Mouse (Mus musculus): ENCODE measurements around the gene Ryr1. TPM values are rescaled to one million over a fixed set of nuclear protein-coding genes. Genes with fewer than 3 reads are reported as not detected.

Gene Ryr1
- polyA plus RNA-seq, 1 experiment from 2014 or later = 0.58 TPM

DNA sequence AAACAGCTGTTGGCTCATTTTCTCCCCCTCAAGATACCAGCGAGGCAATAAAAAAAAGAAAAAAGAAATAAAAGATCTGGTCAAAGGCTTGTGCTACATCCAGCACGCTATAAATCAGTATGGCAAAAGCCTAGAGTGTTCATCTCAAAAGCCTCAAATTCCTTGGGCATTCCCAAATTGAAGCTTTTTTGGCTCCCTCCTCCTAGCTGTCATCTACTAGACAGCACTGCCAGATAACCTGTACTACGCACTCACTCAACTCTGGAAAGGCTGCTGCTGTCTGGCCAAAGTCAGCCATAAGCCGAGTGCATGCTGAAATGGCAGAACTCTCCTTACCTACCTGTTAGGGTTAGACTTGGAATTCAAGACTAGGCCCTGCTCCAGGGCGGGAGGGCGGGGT is 167.7 kb downstream of the Ryr1 start:
- Histone ChIP-seq H3K27me3 (ENCODE audit: control insufficient read depth, insufficient read depth, low read depth, low read length) (no peaks in the 10 kb centered on the region), H3K4me2 (ENCODE audit: low read depth, low read length) (peak overlapping the region; percentile 1; the same call in 1 of the 2 replicates), H3K9ac (ENCODE audit: low read length) (peak overlapping the region; percentile 22; the same call in 1 of the 2 replicates), H3K4me1 (replicated peaks; ENCODE audit: control insufficient read depth, insufficient read depth, low read length) (peaks cover 80% of the 10 kb centered on the region), H3K4me3 (ENCODE audit: low read length) (no peak overlapping the region), H3K36me3 (ENCODE audit: control insufficient read depth, insufficient read depth, low read length) (0 out of 2 replicates have a peak, but pooled peaks cover 2% of the 10 kb centered on the region), H3K27ac (ENCODE audit: low read length) (peak overlapping the region; percentile 72; the same call in 1 of the 2 replicates), H3K9me3 (ENCODE audit: control insufficient read depth, low read length) (no peaks in the 10 kb centered on the region)
- peak; percentile 8; the same call in 1 of the 2 replicates for ATAC-seq (ENCODE audit: low read depth)
- WGBS = 49% methylated on average over 6 of the region's 6 CpGs

DNA sequence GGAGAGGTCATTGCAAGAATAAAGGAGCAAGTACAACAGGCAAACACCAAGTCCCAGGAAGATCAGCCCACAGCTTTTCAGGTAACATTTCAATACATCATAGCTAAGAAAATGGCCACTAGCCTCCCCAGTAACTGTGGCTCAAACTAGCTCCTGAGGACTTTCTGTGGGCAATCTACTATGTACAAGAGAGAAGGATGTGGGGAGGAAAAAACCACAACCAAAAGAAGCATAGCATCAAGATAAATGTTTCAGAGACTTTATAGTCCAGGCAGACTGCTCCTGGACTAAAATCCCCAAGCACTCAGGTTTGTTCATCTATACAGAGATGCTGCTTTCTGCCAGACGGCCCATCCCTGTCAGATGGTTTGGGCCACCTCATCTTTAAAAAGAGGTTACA is 168.7 kb downstream of the Ryr1 start:
- 84% methylated on average over 1 of the region's 1 CpGs for WGBS
- 0 out of 2 replicates have a peak, but pooled peaks cover 2% of the 10 kb centered on the region for H3K36me3 ChIP-seq (ENCODE audit: control insufficient read depth, insufficient read depth, low read length)
- H3K4me3 ChIP-seq (ENCODE audit: low read length) = no peak overlapping the region
- no peak overlapping the region for H3K4me2 ChIP-seq (ENCODE audit: low read depth, low read length)
- H3K4me1 ChIP-seq (replicated peaks; ENCODE audit: control insufficient read depth, insufficient read depth, low read length) = peaks cover 90% of the 10 kb centered on the region
- no peaks in the 10 kb centered on the region for H3K27me3 ChIP-seq (ENCODE audit: control insufficient read depth, insufficient read depth, low read depth, low read length)
- no peaks in the 10 kb centered on the region for H3K9me3 ChIP-seq (ENCODE audit: control insufficient read depth, low read length)
- no peak for ATAC-seq (ENCODE audit: low read depth)
- H3K9ac ChIP-seq (ENCODE audit: low read length) = no peak overlapping the region
- H3K27ac ChIP-seq (ENCODE audit: low read length) = peak overlapping the region; percentile 78

DNA sequence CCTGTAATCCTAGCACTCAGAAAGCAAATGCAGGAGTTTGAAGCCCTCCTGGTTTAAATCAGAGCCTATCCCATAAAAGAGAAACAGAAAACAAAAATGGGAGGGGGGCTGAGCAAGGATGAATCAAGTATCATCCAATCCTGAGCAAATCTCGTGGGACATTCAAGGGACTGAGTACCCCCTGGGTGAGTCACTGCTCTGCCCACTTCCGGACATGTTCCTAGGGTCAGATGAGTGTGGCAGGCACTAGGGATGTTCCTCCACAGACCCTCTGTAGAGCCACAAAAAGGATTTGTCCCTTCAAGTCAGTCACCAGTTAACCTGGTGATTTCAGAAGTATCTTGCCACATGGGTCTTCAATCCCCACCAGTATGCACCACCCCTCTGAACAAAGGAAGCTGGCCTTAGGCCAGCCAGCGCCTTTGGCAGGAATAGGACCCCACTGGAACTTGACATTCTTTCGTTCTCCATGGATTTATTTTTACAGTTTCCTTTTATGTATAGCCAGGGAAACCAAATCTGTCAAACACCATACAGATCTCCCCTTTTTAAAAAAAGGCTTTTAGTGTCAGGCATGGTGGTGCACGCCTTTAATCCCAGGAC is 169.6 kb downstream of the Ryr1 start:
- WGBS = 16% methylated on average over 5 of the region's 5 CpGs
- no peak overlapping the region for H3K4me3 ChIP-seq (ENCODE audit: low read length)
- no peaks in the 10 kb centered on the region for H3K9me3 ChIP-seq (ENCODE audit: control insufficient read depth, low read length)
- peak overlapping the region; percentile 78 for H3K27ac ChIP-seq (ENCODE audit: low read length)
- no peaks in the 10 kb centered on the region for H3K27me3 ChIP-seq (ENCODE audit: control insufficient read depth, insufficient read depth, low read depth, low read length)
- peak; percentile 48 for ATAC-seq (ENCODE audit: low read depth)
- 0 out of 2 replicates have a peak, but pooled peaks cover 2% of the 10 kb centered on the region for H3K36me3 ChIP-seq (ENCODE audit: control insufficient read depth, insufficient read depth, low read length)
- H3K4me1 ChIP-seq (replicated peaks; ENCODE audit: control insufficient read depth, insufficient read depth, low read length) = peaks cover 94% of the 10 kb centered on the region
- H3K9ac ChIP-seq (ENCODE audit: low read length) = 0 out of 2 replicates have a peak overlapping the region, but pooled peaks have one; percentile 17
- no peak overlapping the region for H3K4me2 ChIP-seq (ENCODE audit: low read depth, low read length)

DNA sequence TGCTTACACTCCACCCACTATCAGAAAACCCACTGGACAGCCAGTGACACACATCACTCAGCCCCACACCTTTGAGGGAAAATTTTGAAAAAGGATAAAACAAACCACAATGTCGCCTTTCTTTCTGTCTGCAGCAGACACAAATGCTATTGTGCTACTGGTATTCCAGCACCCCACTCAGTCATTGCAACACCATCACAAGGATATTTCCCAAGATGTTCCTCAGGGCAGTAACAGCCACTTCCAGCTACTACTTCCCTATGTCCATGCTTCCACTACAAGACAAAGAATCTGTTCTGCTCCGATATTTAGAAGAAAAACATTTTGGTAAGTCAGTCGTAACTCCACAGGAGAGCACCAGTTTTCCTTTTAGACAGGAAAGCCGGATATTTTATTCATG is 170.2 kb downstream of the Ryr1 start:
- Histone ChIP-seq H3K9ac (ENCODE audit: low read length) (no peak overlapping the region), H3K36me3 (ENCODE audit: control insufficient read depth, insufficient read depth, low read length) (0 out of 2 replicates have a peak, but pooled peaks cover 2% of the 10 kb centered on the region), H3K4me3 (ENCODE audit: low read length) (no peak overlapping the region), H3K4me1 (replicated peaks; ENCODE audit: control insufficient read depth, insufficient read depth, low read length) (peaks cover 92% of the 10 kb centered on the region), H3K9me3 (ENCODE audit: control insufficient read depth, low read length) (no peaks in the 10 kb centered on the region), H3K27me3 (ENCODE audit: control insufficient read depth, insufficient read depth, low read depth, low read length) (no peaks in the 10 kb centered on the region), H3K27ac (ENCODE audit: low read length) (peak overlapping the region; percentile 78), H3K4me2 (ENCODE audit: low read depth, low read length) (no peak overlapping the region)
- 73% methylated on average over 4 of the region's 4 CpGs for WGBS
- ATAC-seq (ENCODE audit: low read depth) = no peak

DNA sequence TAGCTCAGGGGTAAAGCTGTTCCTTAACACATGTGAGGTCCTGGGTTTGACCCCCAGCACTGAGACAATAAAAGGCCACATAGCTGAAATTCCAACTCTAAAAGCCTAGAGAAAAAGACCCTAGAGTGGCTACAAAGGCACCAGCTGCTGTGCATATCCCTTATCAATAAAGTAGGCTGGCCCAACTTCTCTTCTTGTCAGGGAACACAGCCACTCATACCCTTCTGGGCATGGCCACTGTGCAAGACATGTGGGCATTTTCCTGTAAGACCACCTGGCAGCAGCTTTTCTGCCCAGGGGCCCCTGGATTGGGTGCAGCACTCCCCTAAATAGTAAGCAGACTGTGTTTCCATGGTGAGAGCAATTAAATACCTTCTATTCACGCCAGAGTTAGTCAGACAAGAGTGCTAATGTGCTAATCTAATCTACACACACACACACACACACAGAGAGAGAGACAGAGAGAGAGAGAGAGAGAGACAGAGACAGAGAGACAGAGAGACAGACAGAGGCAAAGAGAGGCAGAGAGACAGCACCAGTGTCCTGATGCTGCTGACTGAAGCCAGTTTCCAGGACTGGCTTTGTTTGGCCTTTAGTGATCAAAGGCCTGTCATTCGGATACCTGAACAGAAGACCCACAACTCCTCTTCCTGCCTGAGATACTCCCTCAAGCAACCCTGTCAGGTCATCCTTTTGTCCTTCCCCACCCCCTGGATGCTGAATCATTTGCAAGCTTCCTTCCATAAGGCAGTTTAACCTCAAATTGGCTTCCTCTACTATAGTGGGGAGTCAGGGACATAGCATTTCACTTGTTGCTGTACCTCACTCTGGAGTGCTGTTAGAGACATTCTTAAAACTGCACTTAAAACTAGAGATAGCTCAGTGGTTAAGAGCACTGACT is 171.3 kb downstream of the Ryr1 start:
- Histone ChIP-seq H3K4me1 (replicated peaks; ENCODE audit: control insufficient read depth, insufficient read depth, low read length) (peaks cover 93% of the 10 kb centered on the region), H3K9ac (ENCODE audit: low read length) (peak overlapping the region; percentile 51), H3K36me3 (ENCODE audit: control insufficient read depth, insufficient read depth, low read length) (0 out of 2 replicates have a peak, but pooled peaks cover 2% of the 10 kb centered on the region), H3K27me3 (ENCODE audit: control insufficient read depth, insufficient read depth, low read depth, low read length) (no peaks in the 10 kb centered on the region), H3K27ac (ENCODE audit: low read length) (peak overlapping the region; percentile 95), H3K4me3 (ENCODE audit: low read length) (no peak overlapping the region), H3K4me2 (ENCODE audit: low read depth, low read length) (0 out of 2 replicates have a peak overlapping the region, but pooled peaks have one; percentile 10), H3K9me3 (ENCODE audit: control insufficient read depth, low read length) (no peaks in the 10 kb centered on the region)
- no peak for ATAC-seq (ENCODE audit: low read depth)
- WGBS = 28% methylated on average over 2 of the region's 2 CpGs

MicroRNAs encoded within 50 kb of the gene (microRNA counts, 519-probe panel; counts per million panel counts)
- 1,274 counts per million, percentile 14 among the panel's probes with 10 or more counts for microRNA mmu-miR-1963

Small RNAs within 50 kb of the gene (microRNA-seq; reads per million reads assigned to microRNA genes)
- gene Gm44408 (not detected), gene Mir1963 (not detected)

Other genes starting within 250 kb of the Ryr1 start
- gene Capn12, start 243.8 kb downstream of the Ryr1 start, polyA plus RNA-seq (2015; fragmentation: Nextera tagmentation; extraction: Ambion mirVana) = 0.43 and 0.49 TPM in 2 replicates
- 313 and 319 TPM in 2 replicates for gene Actn4, start 162.8 kb downstream of the Ryr1 start, polyA plus RNA-seq (2015; fragmentation: Nextera tagmentation; extraction: Ambion mirVana)
- 366 and 367 TPM in 2 replicates for gene Eif3k, start 143.3 kb downstream of the Ryr1 start, polyA plus RNA-seq (2015; fragmentation: Nextera tagmentation; extraction: Ambion mirVana)
- gene Map4k1, start 143.1 kb downstream of the Ryr1 start, polyA plus RNA-seq (2015; fragmentation: Nextera tagmentation; extraction: Ambion mirVana) = 8.9 and 10.7 TPM in 2 replicates
- 1.4 and 2.3 TPM in 2 replicates for gene Rasgrp4, start 9.7 kb upstream of the Ryr1 start, polyA plus RNA-seq (2015; fragmentation: Nextera tagmentation; extraction: Ambion mirVana)
- gene Fam98c, start 31.1 kb upstream of the Ryr1 start, polyA plus RNA-seq (2015; fragmentation: Nextera tagmentation; extraction: Ambion mirVana) = 17.6 and 21.0 TPM in 2 replicates
- 0.67 and 1.5 TPM in 2 replicates for gene Ggn, start 45.0 kb upstream of the Ryr1 start, polyA plus RNA-seq (2015; fragmentation: Nextera tagmentation; extraction: Ambion mirVana)
- 1.2 and 2.0 TPM in 2 replicates for gene Spred3, start 45.2 kb upstream of the Ryr1 start, polyA plus RNA-seq (2015; fragmentation: Nextera tagmentation; extraction: Ambion mirVana)
- 256 and 273 TPM in 2 replicates for gene Psmd8, start 55.5 kb upstream of the Ryr1 start, polyA plus RNA-seq (2015; fragmentation: Nextera tagmentation; extraction: Ambion mirVana)
- 1.1 and 1.7 TPM in 2 replicates for gene Catsperg1, start 88.9 kb upstream of the Ryr1 start, polyA plus RNA-seq (2015; fragmentation: Nextera tagmentation; extraction: Ambion mirVana)
- 1.6 and 2.9 TPM in 2 replicates for gene Kcnk6, start 107.3 kb upstream of the Ryr1 start, polyA plus RNA-seq (2015; fragmentation: Nextera tagmentation; extraction: Ambion mirVana)
- 126 and 136 TPM in 2 replicates for gene Yif1b, start 113.2 kb upstream of the Ryr1 start, polyA plus RNA-seq (2015; fragmentation: Nextera tagmentation; extraction: Ambion mirVana)
- 21.9 and 32.5 TPM in 2 replicates for gene 2200002D01Rik, start 123.3 kb upstream of the Ryr1 start, polyA plus RNA-seq (2015; fragmentation: Nextera tagmentation; extraction: Ambion mirVana)
- gene Spint2, start 156.7 kb upstream of the Ryr1 start, polyA plus RNA-seq (2015; fragmentation: Nextera tagmentation; extraction: Ambion mirVana) = 309 and 317 TPM in 2 replicates
- 157 and 162 TPM in 2 replicates for gene Ppp1r14a, start 164.1 kb upstream of the Ryr1 start, polyA plus RNA-seq (2015; fragmentation: Nextera tagmentation; extraction: Ambion mirVana)
- gene Dpf1, start 178.8 kb upstream of the Ryr1 start, polyA plus RNA-seq (2015; fragmentation: Nextera tagmentation; extraction: Ambion mirVana) = 8.1 and 8.7 TPM in 2 replicates